In the genomic region with DNA sequence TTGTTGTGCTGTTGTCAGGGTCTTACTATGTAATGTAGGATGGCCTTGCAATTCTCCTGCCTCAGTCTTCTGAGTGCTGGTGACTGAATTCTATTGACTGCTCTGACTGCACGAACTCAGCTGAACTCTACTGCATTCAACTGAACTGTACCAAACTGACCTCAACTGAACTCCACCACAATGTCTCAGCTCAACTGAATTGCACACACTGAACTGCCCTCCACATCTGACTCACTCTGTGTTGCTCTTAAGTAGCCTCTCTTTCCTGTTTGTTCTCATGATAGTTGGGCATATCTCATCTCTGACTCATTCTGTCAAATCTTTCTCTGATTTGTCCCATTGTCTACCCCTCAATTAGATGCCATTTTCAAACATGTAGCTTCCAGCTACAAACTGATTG, we compare ENCODE assay signal across 19 mouse cellular contexts.
"Had no signal": no experiment of that assay in that cellular context is flagged by ENCODE, and none has a peak within 500 bp of the region (broad histone marks: within the 10 kb centered on the region; RNA-seq: fewer than 3 reads in every experiment).

No protein-coding gene starts in this region.

- ATAC-seq: midbrain, embryonic 15.5 days had no signal

- H3K9ac ChIP-seq: kidney, embryonic 15.5 days; liver, embryonic 13.5 days; midbrain, embryonic 12.5 days; midbrain, embryonic 15.5 days; neural tube, embryonic 13.5 days; stomach, embryonic 15.5 days had no signal

- H3K4me3 ChIP-seq: kidney, embryonic 15.5 days; liver, embryonic 13.5 days; midbrain, embryonic 12.5 days; midbrain, embryonic 15.5 days; myocyte; neural tube, embryonic 13.5 days; stomach, embryonic 15.5 days had no signal

- H3K9me3 ChIP-seq: kidney, embryonic 15.5 days; liver, embryonic 13.5 days; midbrain, embryonic 12.5 days; midbrain, embryonic 15.5 days; neural tube, embryonic 13.5 days; stomach, embryonic 15.5 days had no signal

- H3K27ac ChIP-seq: kidney, embryonic 15.5 days; liver, embryonic 13.5 days; midbrain, embryonic 12.5 days; midbrain, embryonic 15.5 days; neural tube, embryonic 13.5 days; stomach, embryonic 15.5 days had no signal

- H3K4me1 ChIP-seq: liver, embryonic 13.5 days; midbrain, embryonic 12.5 days; midbrain, embryonic 15.5 days; stomach, embryonic 15.5 days had no signal

- H3K27me3 ChIP-seq: kidney, embryonic 15.5 days; liver, embryonic 13.5 days; midbrain, embryonic 12.5 days; midbrain, embryonic 15.5 days; neural tube, embryonic 13.5 days; stomach, embryonic 15.5 days had no signal

- DNase-seq: kidney, adult 8-10 months; kidney, postnatal 10 days; kidney, postnatal 36 days; left cerebral cortex, postnatal 4 days; liver, embryonic 13.5 days; lung, adult 2 months; lung, postnatal 14 days; lung, postnatal 4 days; retina, postnatal 1 day; right cerebral cortex, postnatal 25 days; spleen, adult 18-20 months; thymus, adult 18-20 months; thymus, postnatal 36 days had no signal

- H3K4me2 ChIP-seq: kidney, embryonic 15.5 days; liver, embryonic 13.5 days; midbrain, embryonic 12.5 days; midbrain, embryonic 15.5 days; neural tube, embryonic 13.5 days; stomach, embryonic 15.5 days had no signal

- H3K36me3 ChIP-seq: kidney, embryonic 15.5 days; liver, embryonic 13.5 days; midbrain, embryonic 12.5 days; midbrain, embryonic 15.5 days; neural tube, embryonic 13.5 days; stomach, embryonic 15.5 days had no signal
